In the genomic region with DNA sequence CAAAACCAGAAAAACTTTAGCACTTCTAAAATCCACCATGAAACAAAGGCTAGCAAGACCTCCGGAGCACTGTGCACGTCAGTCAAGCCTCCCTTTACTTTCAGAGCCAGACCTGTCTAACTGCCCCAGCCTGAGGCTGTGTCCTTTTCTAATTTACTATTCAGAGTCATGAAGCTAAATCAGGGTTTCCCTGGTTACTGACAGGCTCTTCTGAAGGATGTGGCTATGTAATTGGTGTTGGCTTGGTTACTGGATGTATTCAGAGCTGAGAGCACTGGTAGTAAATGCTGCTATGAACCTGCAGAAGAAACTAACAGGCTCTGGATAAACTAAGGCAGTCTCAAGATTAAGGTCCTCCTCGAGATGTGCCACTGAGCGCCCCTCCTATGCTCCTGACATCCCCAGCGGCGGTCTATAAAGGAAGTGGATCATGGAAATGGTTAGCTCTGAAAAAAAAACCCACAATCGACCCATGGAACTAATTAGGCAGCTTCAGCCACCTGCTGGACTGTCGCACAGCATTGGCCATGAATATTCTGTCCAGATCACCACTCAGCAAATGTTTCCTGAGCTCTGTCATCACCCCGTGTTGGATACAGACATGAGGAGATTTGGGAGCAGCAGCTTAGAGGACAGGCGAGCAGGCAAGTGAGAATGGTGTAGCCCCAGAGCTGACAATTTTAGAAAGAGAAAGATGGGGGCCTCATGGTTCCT, we compare ENCODE assay signal across 13 mouse cellular contexts. TPM values are rescaled to one million over a fixed set of nuclear protein-coding genes. Genes with fewer than 3 reads are reported as not detected.
A peak's percentile ranks its signal among the peaks of the same experiment; 100 is the strongest.
DNase-seq lines count a peak whose midpoint lies in the region; ATAC-seq and TF ChIP-seq lines count a peak whose summit lies in the region.
"Had no signal": no experiment of that assay in that cellular context is flagged by ENCODE, and none has a peak within 500 bp of the region (broad histone marks: within the 10 kb centered on the region; RNA-seq: fewer than 3 reads in every experiment).

No protein-coding gene starts in this region.

- peak overlapping the region; percentile 43 for H3K27ac ChIP-seq in forebrain, embryonic 12.5 days
- peak overlapping the region; percentile 78 for H3K27ac ChIP-seq in hindbrain, postnatal 0 days
- H3K27ac ChIP-seq in neural tube, embryonic 14.5 days (ENCODE audit: low read depth, low read length), result peak overlapping the region; percentile 62
- no peak overlapping the region for H3K27ac ChIP-seq in kidney, embryonic 15.5 days
- no peak overlapping the region for H3K27ac ChIP-seq in kidney, adult 2 months (ENCODE audit: insufficient read depth, low read depth, low read length)
- H3K27ac ChIP-seq: heart, embryonic 15.5 days; liver, embryonic 15.5 days had no signal

- H3K36me3 ChIP-seq in forebrain, embryonic 12.5 days (replicated peaks), result no peaks in the 10 kb centered on the region
- no peaks in the 10 kb centered on the region for H3K36me3 ChIP-seq in hindbrain, postnatal 0 days (ENCODE audit: insufficient read depth, low read length)
- H3K36me3 ChIP-seq in neural tube, embryonic 14.5 days (ENCODE audit: control insufficient read depth, insufficient read depth, low read length), result no peaks in the 10 kb centered on the region
- no peaks in the 10 kb centered on the region for H3K36me3 ChIP-seq in kidney, embryonic 15.5 days
- H3K36me3 ChIP-seq in kidney, adult 2 months (ENCODE audit: control insufficient read depth, insufficient read depth, low read length), result no peaks in the 10 kb centered on the region
- H3K36me3 ChIP-seq: heart, embryonic 15.5 days; liver, embryonic 15.5 days had no signal

- DNase-seq in layer of hippocampus, postnatal 14 days (ENCODE audit: low spot score in 2 of 2), result peak; percentile 25 to 54
- no peak for DNase-seq in layer of hippocampus, adult 8-10 months (ENCODE audit: low spot score in 2 of 2)
- DNase-seq in hindbrain, postnatal 0 days (ENCODE audit: low spot score), result peak; percentile 80
- DNase-seq in urinary bladder, postnatal 10 days (ENCODE audit: low spot score), result no peak
- DNase-seq in kidney, adult 2 months, result no peak
- DNase-seq: cerebellum, postnatal 14 days; kidney, adult 9 months had no signal

- TF ChIP-seq POLR2A in kidney, adult 2 months (IDR thresholded peaks at IDR 0.05; ENCODE audit: low read depth, low read length), result no peak

- no peak overlapping the region for H3K9ac ChIP-seq in forebrain, embryonic 12.5 days
- no peak overlapping the region for H3K9ac ChIP-seq in hindbrain, postnatal 0 days (replicated peaks; ENCODE audit: low read length)
- H3K9ac ChIP-seq in neural tube, embryonic 14.5 days (replicated peaks; ENCODE audit: low read depth, low read length), result no peak overlapping the region
- no peak overlapping the region for H3K9ac ChIP-seq in kidney, embryonic 15.5 days
- H3K9ac ChIP-seq: heart, embryonic 15.5 days; liver, embryonic 15.5 days had no signal

- no peak overlapping the region for H3K4me3 ChIP-seq in forebrain, embryonic 12.5 days (replicated peaks)
- no peak overlapping the region for H3K4me3 ChIP-seq in hindbrain, postnatal 0 days (ENCODE audit: low read length)
- H3K4me3 ChIP-seq in neural tube, embryonic 14.5 days (ENCODE audit: low read depth, low read length), result no peak overlapping the region
- H3K4me3 ChIP-seq in kidney, embryonic 15.5 days (replicated peaks), result no peak overlapping the region
- no peak overlapping the region for H3K4me3 ChIP-seq in kidney, adult 2 months (ENCODE audit: insufficient read depth, low read depth, low read length)
- H3K4me3 ChIP-seq: liver, embryonic 15.5 days had no signal

- H3K4me1 ChIP-seq in forebrain, embryonic 12.5 days, result peaks cover 24% of the 10 kb centered on the region
- H3K4me1 ChIP-seq in hindbrain, postnatal 0 days (ENCODE audit: insufficient read depth, low read length), result peaks cover 9% of the 10 kb centered on the region; the same call in 1 of the 2 replicates
- peaks cover 9% of the 10 kb centered on the region; the same call in 1 of the 2 replicates for H3K4me1 ChIP-seq in neural tube, embryonic 14.5 days (ENCODE audit: control insufficient read depth, insufficient read depth, low read length)
- peaks cover 16% of the 10 kb centered on the region for H3K4me1 ChIP-seq in kidney, embryonic 15.5 days
- no peaks in the 10 kb centered on the region for H3K4me1 ChIP-seq in kidney, adult 2 months (ENCODE audit: control insufficient read depth, insufficient read depth, low read length)
- H3K4me1 ChIP-seq: liver, embryonic 15.5 days had no signal

- H3K9me3 ChIP-seq in forebrain, embryonic 12.5 days, result no peaks in the 10 kb centered on the region
- no peaks in the 10 kb centered on the region for H3K9me3 ChIP-seq in hindbrain, postnatal 0 days (ENCODE audit: low read length)
- H3K9me3 ChIP-seq in neural tube, embryonic 14.5 days (ENCODE audit: control insufficient read depth, low read length), result no peaks in the 10 kb centered on the region
- H3K9me3 ChIP-seq in kidney, embryonic 15.5 days (replicated peaks), result no peaks in the 10 kb centered on the region
- H3K9me3 ChIP-seq: heart, embryonic 15.5 days; liver, embryonic 15.5 days had no signal

- 45% methylated on average over 10 of the region's 10 CpGs for WGBS in forebrain, embryonic 12.5 days
- WGBS in hindbrain, postnatal 0 days, result 17% methylated on average over 10 of the region's 10 CpGs
- WGBS in neural tube, embryonic 14.5 days, result 23% methylated on average over 10 of the region's 10 CpGs
- 71% methylated on average over 10 of the region's 10 CpGs for WGBS in kidney, embryonic 15.5 days
- 60% methylated on average over 10 of the region's 10 CpGs for WGBS in kidney, adult 2 months

- ATAC-seq in forebrain, embryonic 12.5 days (ENCODE audit: low FRiP score), result peak; percentile 66
- peak; percentile 90 for ATAC-seq in hindbrain, postnatal 0 days
- ATAC-seq in neural tube, embryonic 14.5 days (ENCODE audit: low read depth), result peak; percentile 89
- no peak for ATAC-seq in kidney, embryonic 15.5 days (replicated peaks; ENCODE audit: low FRiP score)
- ATAC-seq: Patski had no signal

- H3K27me3 ChIP-seq in forebrain, embryonic 12.5 days, result no peaks in the 10 kb centered on the region
- H3K27me3 ChIP-seq in hindbrain, postnatal 0 days (ENCODE audit: insufficient read depth, low read length), result no peaks in the 10 kb centered on the region
- no peaks in the 10 kb centered on the region for H3K27me3 ChIP-seq in neural tube, embryonic 14.5 days (ENCODE audit: control insufficient read depth, insufficient read depth, low read length)
- no peaks in the 10 kb centered on the region for H3K27me3 ChIP-seq in kidney, embryonic 15.5 days
- no peaks in the 10 kb centered on the region for H3K27me3 ChIP-seq in kidney, adult 2 months (replicated peaks; ENCODE audit: control insufficient read depth, insufficient read depth, low read length)
- H3K27me3 ChIP-seq: heart, embryonic 15.5 days; liver, embryonic 15.5 days; Patski had no signal

- no peak overlapping the region for H3K4me2 ChIP-seq in forebrain, embryonic 12.5 days
- H3K4me2 ChIP-seq in hindbrain, postnatal 0 days (ENCODE audit: low read depth, low read length), result peak overlapping the region; percentile 27; the same call in 1 of the 2 replicates
- H3K4me2 ChIP-seq in neural tube, embryonic 14.5 days (ENCODE audit: low read depth, low read length), result 0 out of 2 replicates have a peak overlapping the region, but pooled peaks have one; percentile 7
- no peak overlapping the region for H3K4me2 ChIP-seq in kidney, embryonic 15.5 days

- TF ChIP-seq CTCF in hindbrain, postnatal 0 days (IDR thresholded peaks at IDR 0.05; ENCODE audit: low read depth), result peak; percentile 27; the same call in 1 of the 2 replicates
- no peak for TF ChIP-seq CTCF in kidney, adult 2 months (conservative IDR thresholded peaks at IDR 0.05; ENCODE audit: insufficient read depth, insufficient read length, low read depth, low read length)

RNA-seq across cellular contexts. Expression of gene Nsmce3, which starts 31.7 kb away (rescaled TPM):
- 10 to 100 TPM; 18.1 to 20.7 TPM for total RNA-seq in layer of hippocampus, postnatal 14 days (2021)
- total RNA-seq in layer of hippocampus, adult 8-10 months (2022), result 10 to 100 TPM; 16.4 to 17.8 (median 17.3) TPM
- 10.4 and 10.7 TPM in 2 replicates for polyA plus RNA-seq in forebrain, embryonic 12.5 days (2016; fragmentation: Nextera tagmentation; extraction: Ambion mirVana)
- 18.4 and 19.3 TPM in 2 replicates for total RNA-seq in hindbrain, postnatal 0 days (2014; rRNA removed)
- 10.2 and 10.5 TPM in 2 replicates for polyA plus RNA-seq in hindbrain, postnatal 0 days (2015; fragmentation: Nextera tagmentation; extraction: Ambion mirVana)
- 10.8 and 11.8 TPM in 2 replicates for polyA plus RNA-seq in neural tube, embryonic 14.5 days (2014; fragmentation: Nextera tagmentation; extraction: Ambion mirVana)
- polyA plus RNA-seq in kidney, embryonic 15.5 days (2015; fragmentation: Nextera tagmentation; extraction: Ambion mirVana), result 10.5 and 10.8 TPM in 2 replicates
- polyA plus RNA-seq in kidney, adult 2 months (2012; rRNA removed), result 3.5 and 4.0 TPM in 2 replicates

Comparison
In these comparisons a context has a peak if more than half of its experiments do, and no peak if none do; other contexts are left out.
1. DNase-seq: peak in layer of hippocampus, postnatal 14 days (2 of 2) and hindbrain, postnatal 0 days (single experiment); none in layer of hippocampus, adult 8-10 months (0 of 2), urinary bladder, postnatal 10 days (single experiment) and kidney, adult 2 months (single experiment).
2. H3K27ac ChIP-seq: peak in forebrain, embryonic 12.5 days (single experiment), hindbrain, postnatal 0 days (single experiment) and neural tube, embryonic 14.5 days (single experiment); none in kidney, embryonic 15.5 days (single experiment) and kidney, adult 2 months (single experiment).
3. H3K4me2 ChIP-seq: peak in hindbrain, postnatal 0 days (single experiment) and neural tube, embryonic 14.5 days (single experiment); none in forebrain, embryonic 12.5 days (single experiment) and kidney, embryonic 15.5 days (single experiment).